Mouse (Mus musculus): ENCODE measurements at regions not wholly inside any gene's neighbourhood (a gene's known extent, or its start where the extent isn't known, plus 50 kb on each side); places are given as distances from the start of the nearest gene placed in this dataset.

GRCm38 (mm10) chr3:53965142-53965541, 101.5 kb upstream of the Ufm1 start:
- DNase-seq, result no peak

DNA sequence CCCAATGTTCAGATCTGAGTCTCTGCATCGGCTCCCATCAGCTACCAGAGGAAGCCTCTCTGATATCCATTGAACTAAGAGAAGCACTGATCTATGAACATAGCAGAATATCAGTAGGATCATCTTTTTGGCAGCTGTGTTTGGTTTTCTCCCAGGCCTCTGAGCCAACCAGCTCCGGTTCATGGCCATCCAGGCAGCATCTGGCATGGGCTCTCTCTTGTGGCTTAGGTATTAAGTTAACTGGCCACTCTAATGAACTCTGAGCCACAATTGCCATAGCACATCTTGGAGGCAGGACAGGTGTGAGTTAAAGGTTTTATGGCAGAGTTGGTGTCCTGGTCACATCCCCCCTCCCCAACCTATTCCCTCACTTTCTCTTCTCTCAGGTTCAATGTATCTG, 90.2 kb upstream of the Ufm1 start:
- DNase-seq, result no peak

- DNase-seq, result no peak
Observed at GRCm38 (mm10) chr3:53939684-53940189, 76.1 kb upstream of the Ufm1 start.

GRCm38 (mm10) chr3:53931745-53932144, 68.1 kb upstream of the Ufm1 start:
- DNase-seq, result no peak

DNA sequence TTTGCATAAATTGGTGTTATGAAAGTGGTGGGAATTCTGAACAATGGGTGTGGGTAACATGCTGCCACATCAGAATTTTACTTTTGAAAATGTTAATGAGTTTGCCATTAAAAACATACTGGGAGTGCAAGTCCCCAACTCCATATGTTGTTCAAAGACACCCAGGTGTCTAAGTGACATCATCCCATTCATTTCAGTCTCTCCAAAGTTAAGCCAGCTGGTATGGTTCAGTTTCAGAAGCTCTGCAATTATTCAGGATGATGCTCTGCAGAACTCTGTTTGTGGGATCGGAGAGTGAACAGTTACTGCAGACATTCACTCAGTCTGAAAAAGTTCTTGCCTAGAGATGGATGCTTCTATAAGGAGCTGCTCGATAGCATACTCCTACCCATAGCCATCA, 56.3 kb upstream of the Ufm1 start:
- no peak for DNase-seq

DNA sequence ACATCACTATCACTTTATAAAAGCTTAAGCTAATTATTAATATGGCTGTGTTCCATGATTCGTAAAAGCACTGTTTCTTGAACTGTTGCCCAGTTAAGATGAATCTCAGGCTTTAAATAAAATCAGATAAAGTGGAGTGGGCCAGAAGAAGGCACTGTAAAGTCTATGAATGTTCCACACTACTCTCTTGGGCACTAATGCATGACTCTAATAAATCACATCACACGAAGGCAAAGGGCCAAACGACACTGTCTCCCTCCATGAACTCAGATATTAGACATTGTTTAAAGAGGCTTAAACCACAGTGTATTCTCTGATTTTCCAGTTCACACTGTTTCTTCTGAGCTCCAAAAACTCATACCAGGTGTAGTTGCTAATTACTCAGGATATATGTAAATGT, 55.9 kb upstream of the Ufm1 start:
- DNase-seq, result no peak

DNA sequence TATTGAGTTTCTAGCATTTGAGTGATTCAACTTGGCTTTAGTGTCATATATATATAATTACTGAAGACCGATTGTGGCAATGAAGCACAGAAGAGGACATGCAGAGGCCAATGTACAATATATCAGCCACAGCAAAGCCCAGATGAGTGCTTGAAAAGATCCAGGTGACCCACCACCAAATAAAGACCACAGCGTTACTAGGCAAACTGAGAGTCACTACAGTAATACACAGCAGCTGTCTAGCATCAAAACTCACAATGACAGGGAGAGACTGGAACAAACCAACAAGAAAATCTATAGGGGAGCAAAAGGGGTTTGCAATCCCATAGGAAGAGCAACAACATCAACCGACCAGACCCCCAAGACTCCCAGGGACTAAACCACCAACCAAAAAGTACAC, 54.3 kb upstream of the Ufm1 start:
- no peak for DNase-seq

GRCm38 (mm10) chr3:53913984-53914669, 50.5 kb upstream of the Ufm1 start:
- no peak for DNase-seq

All from spleen, adult 18-20 months (tissue).